Mouse (Mus musculus): ENCODE measurements around the gene Gm21149.
"Not testable (repeated sequence)": the region's sequence is repeated elsewhere in the genome, so short reads cannot be mapped to it uniquely, and the experiment has no call there.

The Gm21149 gene

DNA sequence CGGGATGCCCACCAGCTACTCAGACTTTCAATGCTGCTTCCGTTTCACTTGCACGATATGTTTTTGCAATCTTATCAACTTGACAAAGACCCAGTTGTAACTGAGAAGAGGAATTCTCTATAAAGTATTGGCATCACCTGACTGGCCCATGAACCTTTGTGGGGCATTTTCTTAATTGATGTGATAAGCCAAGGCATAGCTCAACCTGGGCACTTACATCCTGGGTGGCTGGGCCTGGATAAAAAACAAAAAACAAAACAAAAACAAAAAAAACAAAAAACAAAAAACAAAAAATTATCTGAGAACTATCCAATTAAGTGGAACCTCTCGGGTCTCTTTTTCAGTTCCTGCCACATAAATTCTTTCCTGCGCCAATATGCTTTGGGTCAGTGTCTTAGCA lies 12.4 kb upstream of the Gm21149 start:
- H3K36me3 ChIP-seq (ENCODE audit: control insufficient read depth, insufficient read depth, low read length, poor library complexity, severe bottlenecking): no peaks in the 10 kb centered on the region
- H3K27me3 ChIP-seq (ENCODE audit: control insufficient read depth, insufficient read depth, low read length, poor library complexity, severe bottlenecking): no peaks in the 10 kb centered on the region
- no peak for DNase-seq (ENCODE audit: low read depth, low spot score)

DNA sequence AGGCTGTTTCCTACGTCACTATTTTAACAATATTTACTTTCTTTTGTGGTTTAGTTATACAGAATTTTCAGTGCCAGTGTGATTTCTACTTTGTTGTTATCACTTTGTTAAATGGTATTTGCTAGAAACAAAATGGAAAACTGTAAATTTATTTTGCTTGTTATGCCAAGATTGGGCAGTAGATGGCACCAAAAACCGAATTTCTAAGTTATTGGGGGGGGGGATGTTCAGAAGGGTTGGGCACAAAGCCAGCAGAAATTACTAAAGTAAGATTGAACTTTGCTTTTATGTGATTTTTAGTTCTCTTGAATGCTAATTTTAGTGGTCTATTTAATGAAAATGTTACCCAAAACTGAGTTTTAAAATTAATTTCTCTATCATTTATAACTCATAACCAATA lies 8.3 kb upstream of the Gm21149 start:
- H3K36me3 ChIP-seq (ENCODE audit: control insufficient read depth, insufficient read depth, low read length, poor library complexity, severe bottlenecking); DNase-seq (ENCODE audit: low read depth, low spot score); H3K27me3 ChIP-seq (ENCODE audit: control insufficient read depth, insufficient read depth, low read length, poor library complexity, severe bottlenecking): not testable (repeated sequence)

DNA sequence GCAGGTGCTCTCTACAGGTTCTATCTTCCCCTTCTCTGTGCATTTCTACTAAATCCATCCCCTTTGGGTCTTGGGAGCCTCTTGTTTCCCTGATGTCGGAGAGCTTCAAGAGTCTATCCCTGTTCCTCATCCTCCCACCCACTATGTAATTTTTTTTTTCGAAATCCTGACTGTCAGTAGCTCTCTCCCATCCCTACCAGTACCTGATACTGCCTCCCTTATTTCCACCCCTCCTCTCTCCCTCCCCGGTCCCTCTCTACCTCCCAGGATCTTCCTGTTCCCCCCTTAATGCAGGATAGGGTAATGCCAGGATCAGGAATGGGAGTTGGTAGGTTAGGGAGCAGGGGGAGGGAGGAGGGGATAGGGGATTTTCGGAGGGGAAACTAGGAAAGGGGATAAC lies 7.3 kb upstream of the Gm21149 start:
- H3K27me3 ChIP-seq (ENCODE audit: control insufficient read depth, insufficient read depth, low read length, poor library complexity, severe bottlenecking); DNase-seq (ENCODE audit: low read depth, low spot score); H3K36me3 ChIP-seq (ENCODE audit: control insufficient read depth, insufficient read depth, low read length, poor library complexity, severe bottlenecking): not testable (repeated sequence)

DNA sequence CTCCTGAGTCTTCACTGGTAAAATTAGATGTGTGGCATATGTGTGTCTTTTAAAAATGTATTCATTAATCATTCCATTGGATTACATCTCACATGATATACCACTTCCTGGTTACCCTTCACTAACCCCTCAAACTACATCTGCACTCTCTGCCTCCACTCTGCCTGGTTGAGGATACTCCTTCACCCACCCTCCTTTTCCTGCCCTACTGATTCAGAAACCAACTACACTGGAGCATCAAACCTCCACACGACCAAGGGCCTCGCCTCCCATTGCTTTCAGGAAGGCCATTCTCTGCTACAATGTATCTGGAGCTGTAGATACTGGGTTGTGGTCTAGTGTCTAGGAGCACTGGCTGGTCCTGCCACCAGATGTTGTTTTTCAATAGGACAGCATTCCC lies 6.5 kb upstream of the Gm21149 start:
- not testable (repeated sequence) for DNase-seq (ENCODE audit: low read depth, low spot score); H3K36me3 ChIP-seq (ENCODE audit: control insufficient read depth, insufficient read depth, low read length, poor library complexity, severe bottlenecking); H3K27me3 ChIP-seq (ENCODE audit: control insufficient read depth, insufficient read depth, low read length, poor library complexity, severe bottlenecking)

DNA sequence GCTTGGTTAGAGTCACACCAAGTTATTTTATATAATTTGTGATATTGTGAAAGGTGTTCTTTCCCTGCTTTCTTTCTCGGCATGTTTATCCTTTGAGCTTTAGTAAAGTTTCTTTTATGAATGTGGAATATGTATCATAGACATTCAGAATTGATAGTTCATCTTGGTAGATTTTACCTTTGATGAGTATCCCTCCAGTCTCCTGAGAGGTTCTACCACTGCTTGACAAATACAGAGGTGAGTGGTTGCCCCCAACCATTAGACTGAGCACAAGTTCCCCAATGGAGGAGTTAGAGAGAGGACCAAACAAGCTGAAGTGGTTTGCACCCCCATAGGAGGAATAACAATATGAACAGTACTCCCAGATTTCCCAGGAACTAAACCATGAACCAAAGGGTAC lies 6.2 kb downstream of the Gm21149 start:
- H3K27me3 ChIP-seq (ENCODE audit: control insufficient read depth, insufficient read depth, low read length, poor library complexity, severe bottlenecking); DNase-seq (ENCODE audit: low read depth, low spot score); H3K36me3 ChIP-seq (ENCODE audit: control insufficient read depth, insufficient read depth, low read length, poor library complexity, severe bottlenecking): not testable (repeated sequence)

DNA sequence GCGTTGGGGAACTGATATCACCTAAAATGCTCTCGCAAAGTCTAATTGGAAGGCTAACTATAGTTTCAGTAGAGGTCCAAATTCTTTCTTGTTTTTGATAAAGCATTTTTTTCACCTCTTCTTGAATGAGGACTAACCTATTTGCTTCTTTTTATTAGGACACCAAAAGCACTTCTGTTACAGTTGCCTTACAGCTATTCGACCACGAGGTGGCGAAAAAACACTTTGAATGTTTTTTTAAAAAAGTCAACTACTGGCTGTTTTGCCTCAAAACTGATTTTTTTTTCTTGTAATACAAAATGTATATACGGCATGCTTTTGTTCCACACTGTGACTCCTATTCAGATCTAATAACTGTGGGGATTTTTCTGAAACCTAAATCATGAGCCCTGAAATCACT lies 8.6 kb downstream of the Gm21149 start:
- not testable (repeated sequence) for H3K36me3 ChIP-seq (ENCODE audit: control insufficient read depth, insufficient read depth, low read length, poor library complexity, severe bottlenecking); H3K27me3 ChIP-seq (ENCODE audit: control insufficient read depth, insufficient read depth, low read length, poor library complexity, severe bottlenecking); DNase-seq (ENCODE audit: low read depth, low spot score)

DNA sequence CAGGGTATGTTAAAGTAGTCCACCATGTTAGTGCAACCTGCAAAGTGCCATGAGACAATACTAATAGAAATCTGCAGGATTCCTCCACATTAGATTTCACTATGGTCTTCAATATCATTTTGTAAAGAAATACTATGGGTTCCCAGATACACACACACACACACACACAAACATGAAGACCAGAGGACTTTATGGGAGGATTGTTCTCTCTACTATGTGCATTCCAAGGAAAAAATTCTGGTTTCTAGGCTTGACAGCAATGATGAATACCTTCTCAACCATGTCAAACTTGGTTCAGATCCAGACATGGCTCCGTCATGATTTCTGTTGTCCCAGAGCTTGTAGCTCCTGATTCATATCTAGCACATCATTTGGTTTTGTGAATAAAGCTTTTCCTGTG lies 10.1 kb downstream of the Gm21149 start:
- not testable (repeated sequence) for DNase-seq (ENCODE audit: low read depth, low spot score); H3K36me3 ChIP-seq (ENCODE audit: control insufficient read depth, insufficient read depth, low read length, poor library complexity, severe bottlenecking); H3K27me3 ChIP-seq (ENCODE audit: control insufficient read depth, insufficient read depth, low read length, poor library complexity, severe bottlenecking)

DNA sequence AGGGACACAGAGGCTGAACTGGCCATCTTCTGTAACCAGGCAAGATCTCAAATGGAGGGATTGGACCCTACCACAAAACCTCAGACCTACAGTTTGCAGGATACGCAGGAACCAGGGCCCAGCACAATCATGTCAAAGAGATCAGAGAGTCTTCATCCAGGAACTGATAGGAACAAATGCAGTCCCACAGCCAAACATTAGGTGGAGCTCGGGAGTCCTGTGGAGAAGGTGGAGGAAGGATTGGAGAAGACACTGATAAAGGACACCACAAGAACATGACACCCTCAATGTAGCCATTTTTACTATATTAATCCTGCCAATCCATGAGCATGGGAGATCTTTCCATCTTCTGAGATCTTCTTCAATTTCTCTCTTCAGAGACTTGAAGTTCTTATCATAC lies 12.8 kb downstream of the Gm21149 start:
- H3K36me3 ChIP-seq (ENCODE audit: control insufficient read depth, insufficient read depth, low read length, poor library complexity, severe bottlenecking); H3K27me3 ChIP-seq (ENCODE audit: control insufficient read depth, insufficient read depth, low read length, poor library complexity, severe bottlenecking); DNase-seq (ENCODE audit: low read depth, low spot score): not testable (repeated sequence)

DNA sequence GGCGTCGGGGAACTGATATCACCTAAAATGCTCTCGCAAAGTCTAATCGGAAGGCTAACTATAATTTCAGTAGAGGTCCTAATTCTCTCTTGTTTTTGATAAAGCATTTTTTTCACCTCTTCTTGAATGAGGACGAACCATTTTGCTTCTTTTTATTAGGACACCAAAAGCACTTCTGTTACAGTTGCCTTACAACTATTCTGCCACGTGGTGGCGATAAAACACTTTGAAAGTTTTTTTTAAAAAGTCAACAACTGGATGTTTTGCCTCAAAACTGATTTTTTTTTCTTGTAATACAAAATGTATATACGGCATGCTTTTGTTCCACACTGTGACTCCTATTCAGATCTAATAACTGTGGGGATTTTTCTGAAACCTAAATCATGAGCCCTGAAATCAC lies 14.7 kb downstream of the Gm21149 start:
- DNase-seq (ENCODE audit: low read depth, low spot score); H3K27me3 ChIP-seq (ENCODE audit: control insufficient read depth, insufficient read depth, low read length, poor library complexity, severe bottlenecking); H3K36me3 ChIP-seq (ENCODE audit: control insufficient read depth, insufficient read depth, low read length, poor library complexity, severe bottlenecking): not testable (repeated sequence)

DNA sequence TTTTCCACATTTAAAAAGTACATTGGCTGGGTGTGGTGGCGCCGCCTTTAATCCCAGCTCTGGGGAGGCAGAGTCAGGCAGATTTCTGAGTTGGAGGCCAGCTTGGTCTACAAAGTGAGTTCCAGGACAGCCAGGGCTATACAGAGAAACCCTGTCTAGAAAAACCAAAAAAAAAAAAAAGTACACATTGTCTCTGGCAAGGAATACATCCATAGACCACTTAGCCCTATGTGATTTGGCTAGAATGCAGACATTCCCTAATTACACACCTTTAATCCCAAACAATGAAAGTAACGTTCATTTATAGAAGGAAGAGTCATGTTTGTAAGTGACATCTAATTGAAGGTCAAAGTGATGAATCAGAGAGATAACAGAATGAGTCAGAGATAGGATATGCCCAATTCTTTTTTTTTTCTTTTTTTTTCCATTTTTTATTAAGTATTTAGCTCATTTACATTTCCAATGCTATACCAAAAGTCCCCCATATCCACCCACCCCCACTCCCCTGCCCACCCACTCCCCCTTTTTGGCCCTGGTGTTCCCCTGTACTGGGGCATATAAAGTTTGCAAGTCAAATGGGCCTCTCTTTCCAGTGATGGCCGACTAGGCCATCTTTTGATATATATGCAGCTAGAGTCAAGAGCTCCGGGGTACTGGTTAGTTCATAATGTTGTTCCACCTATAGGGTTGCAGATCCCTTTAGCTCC lies 18.3 kb downstream of the Gm21149 start:
- DNase-seq (ENCODE audit: low read depth, low spot score); H3K36me3 ChIP-seq (ENCODE audit: control insufficient read depth, insufficient read depth, low read length, poor library complexity, severe bottlenecking); H3K27me3 ChIP-seq (ENCODE audit: control insufficient read depth, insufficient read depth, low read length, poor library complexity, severe bottlenecking): not testable (repeated sequence)
